Mouse (Mus musculus) liver, adult 2 months (tissue): ENCODE results near the gene Glo1. TPM values are rescaled to one million over a fixed set of nuclear protein-coding genes. Genes with fewer than 3 reads are reported as not detected.

Experiments
- DNase-seq: peaks from one replicate; pipeline ENCODE4 v3.0.0-alpha.2; 2011; ENCODE audit warnings: low read depth, low spot score; ENCODE audit errors: extremely low read depth
- H3K27ac ChIP-seq: fragments of 200-500 bp; replicated peaks from 2 replicates; pipeline ENCODE4 v1.5.1; 2012; ENCODE audit warnings: low read depth, mild to moderate bottlenecking, control low read depth, inconsistent platforms, low read length; ENCODE audit not compliant: insufficient read depth
- H3K27me3 ChIP-seq: fragments of 200-500 bp; 2 replicates; pipeline ENCODE4 v1.6.1; 2012; ENCODE audit warnings: mild to moderate bottlenecking, moderate library complexity, low read length, inconsistent platforms; ENCODE audit not compliant: control insufficient read depth, insufficient read depth
- H3K36me3 ChIP-seq: fragments of 200-500 bp; 2 replicates; pipeline ENCODE4 v1.6.1; 2012; ENCODE audit warnings: low read length, inconsistent platforms; ENCODE audit not compliant: control insufficient read depth, insufficient read depth
- H3K4me1 ChIP-seq: fragments of 200-500 bp; 2 replicates; pipeline ENCODE4 v1.6.1; 2011; ENCODE audit warnings: low read length; ENCODE audit not compliant: control insufficient read depth, insufficient read depth
- H3K4me3 ChIP-seq: fragments of 200-500 bp; 2 replicates; pipeline ENCODE4 v1.5.1; 2011; ENCODE audit warnings: low read depth, mild to moderate bottlenecking, control low read depth, low read length, moderate library complexity; ENCODE audit not compliant: insufficient read depth
- H3K79me2 ChIP-seq: fragments of 200-500 bp; 2 replicates; pipeline ENCODE4 v1.6.1; 2012; ENCODE audit warnings: inconsistent platforms, mild to moderate bottlenecking, low read length, moderate library complexity; ENCODE audit not compliant: control insufficient read depth, insufficient read depth
- H3K9ac ChIP-seq: fragments of 200-500 bp; 2 replicates; pipeline ENCODE4 v1.6.1; 2012; ENCODE audit warnings: low read depth, mild to moderate bottlenecking, control low read depth, inconsistent platforms, low read length
- CTCF ChIP-seq: fragments of 200-500 bp; IDR thresholded peaks from 2 replicates; pipeline ENCODE4 v1.5.1; 2011; ENCODE audit warnings: low read depth, low read length, control low read depth
- POLR2A ChIP-seq: fragments of 200-500 bp; IDR thresholded peaks from 2 replicates; pipeline ENCODE4 v1.6.1; 2011; ENCODE audit warnings: low read length, control low read depth; ENCODE audit not compliant: insufficient read depth; ENCODE audit errors: extremely low read depth
- WGBS: fragments of 180-500 bp; shearing (Covaris S2); methylation state at CpG from one replicate; pipeline ENCODE4 v1.1.7; 2018; 5-methylcytosine and 5-hydroxymethylcytosine counted together
- polyA plus RNA-seq: library from polyadenylated mRNA; depleted of rRNA; stranded (reverse); fragments of >200 nt; gene quantifications from 2 replicates; pipeline ENCODE4 v1.2.3, GENCODE M21; 2012
- total RNA-seq: library from RNA; depleted of rRNA; stranded (reverse); fragments of >200 nt; gene quantifications from 2 replicates; pipeline ENCODE4 v1.2.3, GENCODE M21; 2014

Glo1 gene
- total and polyA plus RNA-seq, 2 experiments, result 239 to 384 TPM

- Histone ChIP-seq H3K9ac (no peak overlapping the region), H3K4me3 (no peak overlapping the region), H3K79me2 (peaks cover 34% of the 10 kb centered on the region), H3K27ac (no peak overlapping the region), H3K27me3 (no peaks in the 10 kb centered on the region), H3K36me3 (no peaks in the 10 kb centered on the region), H3K4me1 (no peaks in the 10 kb centered on the region)
- peak; percentile 56 for DNase-seq
- 34% methylated on average over 3 of the region's 3 CpGs for WGBS
- TF ChIP-seq POLR2A, result no peak
- peak; percentile 80 for TF ChIP-seq CTCF
Observed at GRCm38 (mm10) chr17:30559536-30559935, 67.1 kb downstream of the Glo1 start.

- Histone ChIP-seq H3K9ac (no peak overlapping the region), H3K36me3 (no peaks in the 10 kb centered on the region), H3K27ac (no peak overlapping the region), H3K4me3 (no peak overlapping the region), H3K79me2 (peaks cover 29% of the 10 kb centered on the region), H3K27me3 (no peaks in the 10 kb centered on the region), H3K4me1 (no peaks in the 10 kb centered on the region)
- TF ChIP-seq POLR2A, result no peak
- no peak for TF ChIP-seq CTCF
- DNase-seq, result no peak
- WGBS, result 95% methylated on average over 2 of the region's 2 CpGs
Observed at GRCm38 (mm10) chr17:30558623-30559022, 68.0 kb downstream of the Glo1 start.

GRCm38 (mm10) chr17:30556512-30556911 lies 70.2 kb downstream of the Glo1 start:
- DNase-seq, result no peak
- WGBS, result 84% methylated on average over 3 of the region's 3 CpGs
- Histone ChIP-seq H3K79me2 (peaks cover 31% of the 10 kb centered on the region), H3K27me3 (no peaks in the 10 kb centered on the region), H3K4me1 (no peaks in the 10 kb centered on the region), H3K27ac (no peak overlapping the region), H3K9ac (no peak overlapping the region), H3K4me3 (no peak overlapping the region), H3K36me3 (no peaks in the 10 kb centered on the region)
- TF ChIP-seq CTCF (no peak), POLR2A (no peak)

GRCm38 (mm10) chr17:30553027-30553937 lies 73.4 kb downstream of the Glo1 start:
- H3K27me3 ChIP-seq, result no peaks in the 10 kb centered on the region
- H3K9ac ChIP-seq, result no peak overlapping the region
- 85% methylated on average over 4 of the region's 4 CpGs for WGBS
- no peak overlapping the region for H3K4me3 ChIP-seq
- no peak for DNase-seq
- no peaks in the 10 kb centered on the region for H3K36me3 ChIP-seq
- H3K79me2 ChIP-seq, result peaks cover 29% of the 10 kb centered on the region
- TF ChIP-seq POLR2A (no peak), CTCF (no peak)
- H3K27ac ChIP-seq, result no peak overlapping the region
- H3K4me1 ChIP-seq, result peaks cover 2% of the 10 kb centered on the region

- Histone ChIP-seq H3K27ac (no peak overlapping the region), H3K36me3 (no peaks in the 10 kb centered on the region), H3K79me2 (peaks cover 19% of the 10 kb centered on the region), H3K4me1 (peaks cover 2% of the 10 kb centered on the region), H3K4me3 (no peak overlapping the region), H3K27me3 (no peaks in the 10 kb centered on the region), H3K9ac (no peak overlapping the region)
- no peak for DNase-seq
- 9% methylated on average over 1 of the region's 1 CpGs for WGBS
- TF ChIP-seq CTCF (no peak), POLR2A (no peak)
Observed at GRCm38 (mm10) chr17:30550774-30551107, 75.9 kb downstream of the Glo1 start.
